Mouse (Mus musculus): Measurements from ENCODE around the gene Slc7a7. TPM values are rescaled to one million over a fixed set of nuclear protein-coding genes. Genes with fewer than 3 reads are reported as not detected.

Gene Slc7a7
- polyA plus RNA-seq, 1 experiment from 2014 or later = 7.7 TPM

- WGBS = 3% methylated on average over 54 of the region's 54 CpGs
- H3K36me3 ChIP-seq = peaks cover 9% of the 10 kb centered on the region; the same call in 1 of the 2 replicates
- H3K4me3 ChIP-seq = peak overlapping the region; percentile 74
- H3K27ac ChIP-seq = peak overlapping the region; percentile 96
- H3K9ac ChIP-seq = peak overlapping the region; percentile 92
- ATAC-seq (replicated peaks; ENCODE audit: insufficient number of reproducible peaks, insufficient read depth, low FRiP score, low read depth) = peak; percentile 27; the same call in 1 of the 2 replicates
- peaks cover 66% of the 10 kb centered on the region for H3K4me1 ChIP-seq (replicated peaks)
- peak overlapping the region; percentile 67 for H3K4me2 ChIP-seq
- no peaks in the 10 kb centered on the region for H3K9me3 ChIP-seq (replicated peaks)
- no peaks in the 10 kb centered on the region for H3K27me3 ChIP-seq
Observed at GRCm38 (mm10) chr14:54432078-54432836, 14.7 kb upstream of the Slc7a7 start.

- peak within 1 kb of the TSS; percentile 92 for H3K9ac ChIP-seq
- H3K4me3 ChIP-seq = peak within 1 kb of the TSS; percentile 74
- ATAC-seq (replicated peaks; ENCODE audit: insufficient number of reproducible peaks, insufficient read depth, low FRiP score, low read depth) = peak; percentile 63
- peak within 1 kb of the TSS; percentile 67 for H3K4me2 ChIP-seq
- H3K4me1 ChIP-seq (replicated peaks) = peaks cover 67% of the 10 kb centered on the region
- H3K27ac ChIP-seq = peak within 1 kb of the TSS; percentile 96
- under 1% methylated on average over 49 of the region's 49 CpGs for WGBS
- H3K36me3 ChIP-seq = peaks cover 5% of the 10 kb centered on the region; the same call in 1 of the 2 replicates
- H3K27me3 ChIP-seq = no peaks in the 10 kb centered on the region
- H3K9me3 ChIP-seq (replicated peaks) = no peaks in the 10 kb centered on the region
Observed at GRCm38 (mm10) chr14:54431334-54432077, 13.9 kb upstream of the Slc7a7 start, which contains the start of gene Mmp14. TSS of gene Mmp14 (plus strand) at chr14:54431612.

GRCm38 (mm10) chr14:54430406-54431145, 13.0 kb upstream of the Slc7a7 start:
- WGBS = 4% methylated on average over 18 of the region's 18 CpGs
- H3K4me1 ChIP-seq (replicated peaks) = peaks cover 73% of the 10 kb centered on the region

GRCm38 (mm10) chr14:54429332-54430093, 11.9 kb upstream of the Slc7a7 start:
- ATAC-seq (replicated peaks; ENCODE audit: insufficient number of reproducible peaks, insufficient read depth, low FRiP score, low read depth) = no peak
- Histone ChIP-seq H3K27me3 (no peaks in the 10 kb centered on the region), H3K9ac (0 out of 2 replicates have a peak overlapping the region, but pooled peaks have one; percentile 92), H3K27ac (peak overlapping the region; percentile 96), H3K36me3 (0 out of 2 replicates have a peak, but pooled peaks cover 4% of the 10 kb centered on the region), H3K4me3 (no peak overlapping the region), H3K9me3 (replicated peaks) (no peaks in the 10 kb centered on the region), H3K4me1 (replicated peaks) (peaks cover 68% of the 10 kb centered on the region), H3K4me2 (peak overlapping the region; percentile 67)
- WGBS = 44% methylated on average over 7 of the region's 7 CpGs

More at GRCm38 (mm10) chr14:54430406-54431145, 13.0 kb upstream of the Slc7a7 start:
- Histone ChIP-seq H3K4me2 (peak overlapping the region; percentile 67), H3K9ac (peak overlapping the region; percentile 92), H3K4me3 (peak overlapping the region; percentile 74), H3K27ac (peak overlapping the region; percentile 96), H3K36me3 (0 out of 2 replicates have a peak, but pooled peaks cover 4% of the 10 kb centered on the region), H3K27me3 (no peaks in the 10 kb centered on the region), H3K9me3 (replicated peaks) (no peaks in the 10 kb centered on the region)
- ATAC-seq (replicated peaks; ENCODE audit: insufficient number of reproducible peaks, insufficient read depth, low FRiP score, low read depth) = no peak

- Histone ChIP-seq H3K4me3 (no peak overlapping the region), H3K27me3 (no peaks in the 10 kb centered on the region), H3K36me3 (0 out of 2 replicates have a peak, but pooled peaks cover 4% of the 10 kb centered on the region), H3K4me1 (replicated peaks) (peaks cover 57% of the 10 kb centered on the region), H3K27ac (no peak overlapping the region), H3K9ac (no peak overlapping the region), H3K4me2 (no peak overlapping the region), H3K9me3 (replicated peaks) (no peaks in the 10 kb centered on the region)
- no peak for ATAC-seq (replicated peaks; ENCODE audit: insufficient number of reproducible peaks, insufficient read depth, low FRiP score, low read depth)
- 82% methylated on average over 5 of the region's 5 CpGs for WGBS
Observed at GRCm38 (mm10) chr14:54428421-54428820, 10.8 kb upstream of the Slc7a7 start.

- H3K4me3 ChIP-seq = peak overlapping the region; percentile 92
- 0 out of 2 replicates have a peak, but pooled peaks cover 4% of the 10 kb centered on the region for H3K36me3 ChIP-seq
- no peak for ATAC-seq (replicated peaks; ENCODE audit: insufficient number of reproducible peaks, insufficient read depth, low FRiP score, low read depth)
- H3K4me1 ChIP-seq (replicated peaks) = peaks cover 50% of the 10 kb centered on the region
- H3K27me3 ChIP-seq = no peaks in the 10 kb centered on the region
- H3K27ac ChIP-seq = no peak overlapping the region
- H3K9me3 ChIP-seq (replicated peaks) = no peaks in the 10 kb centered on the region
- peak overlapping the region; percentile 73 for H3K4me2 ChIP-seq
- no peak overlapping the region for H3K9ac ChIP-seq
- WGBS = 92% methylated on average over 7 of the region's 7 CpGs
Observed at GRCm38 (mm10) chr14:54427696-54428095, 10.1 kb upstream of the Slc7a7 start.

- peak; percentile 56 for ATAC-seq (replicated peaks; ENCODE audit: insufficient number of reproducible peaks, insufficient read depth, low FRiP score, low read depth)
Observed at GRCm38 (mm10) chr14:54426689-54427398, 9.3 kb upstream of the Slc7a7 start, which contains the start of gene Mrpl52. TSS of gene Mrpl52 (plus strand) at chr14:54426909.

GRCm38 (mm10) chr14:54426003-54426688, 8.6 kb upstream of the Slc7a7 start:
- Histone ChIP-seq H3K36me3 (0 out of 2 replicates have a peak, but pooled peaks cover 4% of the 10 kb centered on the region), H3K27me3 (no peaks in the 10 kb centered on the region), H3K4me2 (peak overlapping the region; percentile 73), H3K9ac (peak overlapping the region; percentile 87), H3K4me3 (peak overlapping the region; percentile 92), H3K4me1 (replicated peaks) (peaks cover 46% of the 10 kb centered on the region), H3K9me3 (replicated peaks) (no peaks in the 10 kb centered on the region), H3K27ac (peak overlapping the region; percentile 88)
- ATAC-seq (replicated peaks; ENCODE audit: insufficient number of reproducible peaks, insufficient read depth, low FRiP score, low read depth) = 0 out of 2 replicates have a peak, but pooled peaks have one; percentile 23
- 32% methylated on average over 14 of the region's 14 CpGs for WGBS

More at GRCm38 (mm10) chr14:54426689-54427398, 9.3 kb upstream of the Slc7a7 start, which contains the start of gene Mrpl52:
- Histone ChIP-seq H3K4me1 (replicated peaks) (peaks cover 47% of the 10 kb centered on the region), H3K27me3 (no peaks in the 10 kb centered on the region), H3K9me3 (replicated peaks) (no peaks in the 10 kb centered on the region), H3K36me3 (0 out of 2 replicates have a peak, but pooled peaks cover 4% of the 10 kb centered on the region), H3K4me2 (peak within 1 kb of the TSS; percentile 73), H3K9ac (peak within 1 kb of the TSS; percentile 87), H3K4me3 (peak within 1 kb of the TSS; percentile 92), H3K27ac (peak within 1 kb of the TSS; percentile 88)
- under 1% methylated on average over 48 of the region's 48 CpGs for WGBS

- H3K4me1 ChIP-seq (replicated peaks) = peaks cover 41% of the 10 kb centered on the region
- no peaks in the 10 kb centered on the region for H3K9me3 ChIP-seq (replicated peaks)
- no peak overlapping the region for H3K27ac ChIP-seq
- 0 out of 2 replicates have a peak, but pooled peaks cover 4% of the 10 kb centered on the region for H3K36me3 ChIP-seq
- no peak overlapping the region for H3K4me3 ChIP-seq
- no peaks in the 10 kb centered on the region for H3K27me3 ChIP-seq
- H3K4me2 ChIP-seq = 0 out of 2 replicates have a peak overlapping the region, but pooled peaks have one; percentile 73
- ATAC-seq (replicated peaks; ENCODE audit: insufficient number of reproducible peaks, insufficient read depth, low FRiP score, low read depth) = no peak
- H3K9ac ChIP-seq = no peak overlapping the region
- WGBS = 46% methylated on average over 1 of the region's 1 CpGs
Observed at GRCm38 (mm10) chr14:54425540-54425939, 8.0 kb upstream of the Slc7a7 start.

All from heart, embryonic 15.5 days (tissue).